Mouse (Mus musculus) embryonic facial prominence, embryonic 10.5 days (tissue): ENCODE results near the gene Atp6v1e2. TPM values are rescaled to one million over a fixed set of nuclear protein-coding genes. Genes with fewer than 3 reads are reported as not detected.

ENCODE experiments used
- DNase-seq: peaks from one replicate; pipeline ENCODE4 v3.0.0-alpha.2; 2017; ENCODE audit warnings: low spot score
- H3K27ac ChIP-seq: fragments of 300-500 bp; sonication (generic); replicated peaks from 2 replicates; pipeline ENCODE4 v1.5.1; 2016; ENCODE audit warnings: mild to moderate bottlenecking
- H3K27me3 ChIP-seq: fragments of 300-500 bp; sonication (generic); replicated peaks from 2 replicates; pipeline ENCODE4 v1.6.1; 2016; ENCODE audit warnings: low read depth, mild to moderate bottlenecking; ENCODE audit not compliant: poor library complexity, severe bottlenecking
- H3K36me3 ChIP-seq: fragments of 300-500 bp; sonication (generic); replicated peaks from 2 replicates; pipeline ENCODE4 v1.6.1; 2016; ENCODE audit warnings: mild to moderate bottlenecking, moderate library complexity
- H3K4me1 ChIP-seq: fragments of 300-500 bp; sonication (generic); 2 replicates; pipeline ENCODE4 v1.6.1; 2016
- H3K4me3 ChIP-seq: fragments of 300-500 bp; sonication (generic); 2 replicates; pipeline ENCODE4 v1.5.1; 2016; ENCODE audit warnings: mild to moderate bottlenecking, moderate library complexity
- H3K9me3 ChIP-seq: fragments of 300-500 bp; sonication (generic); 2 replicates; pipeline ENCODE4 v1.6.1; 2016; ENCODE audit warnings: mild to moderate bottlenecking
- WGBS: fragments of 180-500 bp; shearing (Covaris S2); methylation state at CpG from one replicate; pipeline ENCODE4 v1.1.7; 2016; 5-methylcytosine and 5-hydroxymethylcytosine counted together
- polyA plus RNA-seq: library from polyadenylated mRNA; unstranded; fragments of >200 nt; fragmentation: Nextera tagmentation; extraction: Ambion mirVana; gene quantifications from 2 replicates; pipeline ENCODE4 v1.2.1, GENCODE M21; 2016

Gene Atp6v1e2
- polyA plus RNA-seq, 1 experiment from 2014 or later: not detected

DNA sequence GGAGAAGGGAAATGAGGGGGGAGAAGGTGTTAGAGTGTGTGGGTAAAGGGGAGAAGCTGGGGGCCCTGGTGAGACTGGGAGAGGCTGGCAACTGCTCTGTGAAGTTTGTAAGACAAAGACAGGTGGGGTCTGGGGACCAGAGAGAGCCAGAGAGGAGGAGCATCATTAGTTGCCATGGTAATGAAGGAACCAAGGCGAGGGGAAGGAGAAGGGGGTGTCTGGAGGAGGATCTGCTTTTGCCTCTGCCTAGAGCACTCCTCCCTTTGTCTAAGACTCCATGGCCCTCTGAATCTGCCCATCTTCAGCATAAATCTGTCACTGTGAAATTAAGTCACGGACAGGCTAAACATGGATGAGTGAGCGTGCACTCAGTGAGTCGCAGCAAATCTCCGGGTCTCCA lies 14.8 kb downstream of the Atp6v1e2 start:
- no peak for DNase-seq
- Histone ChIP-seq H3K9me3 (no peaks in the 10 kb centered on the region), H3K27ac (no peak overlapping the region), H3K27me3 (peaks cover 44% of the 10 kb centered on the region), H3K36me3 (no peaks in the 10 kb centered on the region), H3K4me1 (peaks cover 28% of the 10 kb centered on the region), H3K4me3 (no peak overlapping the region)
- 47% methylated on average over 5 of the region's 5 CpGs for WGBS

DNA sequence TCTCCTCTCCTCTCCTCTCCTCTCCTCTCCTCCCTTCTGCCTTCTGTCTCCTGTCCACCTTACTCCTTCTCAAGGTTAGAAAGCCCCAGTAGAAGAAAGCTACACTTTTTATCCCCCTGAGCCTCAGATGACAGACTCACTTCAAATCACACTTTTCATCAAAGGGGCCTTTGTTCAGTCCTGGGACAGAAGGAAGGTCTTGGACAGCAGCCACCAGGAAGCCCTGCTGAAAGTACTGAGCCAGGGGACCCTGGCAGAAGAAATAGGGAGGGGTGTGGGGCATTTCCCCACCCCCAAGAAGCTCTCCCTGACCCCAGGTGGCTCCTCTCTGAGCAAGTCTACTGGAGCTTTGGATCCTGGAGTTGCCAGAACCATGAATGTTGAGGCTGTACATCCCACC lies 17.7 kb downstream of the Atp6v1e2 start:
- no peak for DNase-seq
- peaks cover 23% of the 10 kb centered on the region for H3K4me1 ChIP-seq
- H3K9me3 ChIP-seq: peaks cover 9% of the 10 kb centered on the region
- peaks cover 25% of the 10 kb centered on the region for H3K27me3 ChIP-seq
- H3K27ac ChIP-seq: no peak overlapping the region
- H3K4me3 ChIP-seq: no peak overlapping the region
- no peaks in the 10 kb centered on the region for H3K36me3 ChIP-seq

DNA sequence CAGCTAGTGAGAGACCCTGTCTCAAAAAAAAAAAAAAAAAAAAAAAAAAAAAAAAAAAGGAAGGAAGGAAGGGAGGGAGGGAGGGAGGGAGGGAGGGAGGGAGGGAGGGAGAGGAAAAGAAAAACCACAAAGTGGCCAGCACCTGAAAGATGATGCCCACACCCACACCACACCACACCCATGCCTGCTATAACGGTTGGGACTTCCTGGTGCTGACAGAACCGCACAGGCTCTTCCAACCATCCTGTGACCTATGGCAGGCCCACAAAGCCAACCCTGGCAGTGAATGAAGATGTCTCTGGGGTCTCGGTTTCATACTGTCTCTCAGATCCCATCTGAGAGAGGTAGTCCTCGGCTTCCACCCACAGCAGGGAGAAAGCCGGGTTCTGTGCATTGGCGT lies 18.3 kb downstream of the Atp6v1e2 start:
- WGBS: 87% methylated on average over 6 of the region's 6 CpGs
- Histone ChIP-seq H3K27me3 (peaks cover 21% of the 10 kb centered on the region; the same call in 1 of the 2 replicates), H3K4me1 (peaks cover 25% of the 10 kb centered on the region), H3K27ac (no peak overlapping the region), H3K9me3 (peaks cover 9% of the 10 kb centered on the region), H3K36me3 (no peaks in the 10 kb centered on the region), H3K4me3 (no peak overlapping the region)
- DNase-seq: no peak

DNA sequence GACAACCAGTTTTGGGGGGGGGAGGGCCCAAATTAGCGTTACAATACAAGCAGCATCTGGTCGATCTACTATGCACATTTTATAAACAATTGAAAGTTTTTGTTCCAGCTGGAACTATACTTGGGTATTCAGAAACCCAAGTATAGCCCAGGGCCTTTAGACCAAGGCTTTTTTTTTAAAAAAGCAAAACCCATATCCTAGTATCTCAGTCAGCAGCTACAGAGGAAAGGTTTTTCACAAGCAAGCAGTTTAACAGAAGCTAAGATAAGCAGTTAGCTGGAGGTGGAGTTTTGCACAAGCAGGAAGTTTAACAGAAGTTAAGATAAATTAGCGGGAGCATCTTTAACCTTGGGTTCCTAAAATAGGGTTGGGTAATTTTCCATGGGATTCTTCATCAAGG lies 20.9 kb downstream of the Atp6v1e2 start:
- no peak overlapping the region for H3K4me3 ChIP-seq
- H3K4me1 ChIP-seq: peaks cover 20% of the 10 kb centered on the region
- no peak overlapping the region for H3K27ac ChIP-seq
- 92% methylated on average over 3 of the region's 3 CpGs for WGBS
- no peaks in the 10 kb centered on the region for H3K36me3 ChIP-seq
- no peaks in the 10 kb centered on the region for H3K27me3 ChIP-seq
- DNase-seq: no peak
- H3K9me3 ChIP-seq: peaks cover 9% of the 10 kb centered on the region

DNA sequence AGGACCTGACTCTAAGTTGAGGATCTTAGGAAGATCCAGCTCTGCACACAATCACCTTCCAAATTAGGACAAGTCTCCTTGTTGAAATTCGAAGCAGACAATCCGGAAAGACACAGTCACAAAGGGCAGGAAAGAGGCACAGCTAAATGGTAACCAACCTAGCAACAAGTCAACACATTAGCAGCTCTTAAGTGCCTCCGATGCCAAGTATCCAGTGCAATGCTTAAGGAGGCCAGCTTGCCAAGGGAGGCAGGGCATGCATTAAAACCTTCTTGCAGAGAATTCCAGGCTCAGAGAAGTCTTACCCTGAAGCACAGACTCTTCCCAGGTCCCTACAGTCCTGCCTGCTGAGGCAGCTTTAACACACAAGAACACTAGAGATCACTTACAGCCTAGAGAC lies 23.0 kb downstream of the Atp6v1e2 start:
- H3K4me1 ChIP-seq: peaks cover 14% of the 10 kb centered on the region
- WGBS: 80% methylated on average over 3 of the region's 3 CpGs
- no peaks in the 10 kb centered on the region for H3K36me3 ChIP-seq
- H3K27me3 ChIP-seq: no peaks in the 10 kb centered on the region
- no peak overlapping the region for H3K27ac ChIP-seq
- H3K9me3 ChIP-seq: peaks cover 9% of the 10 kb centered on the region
- no peak overlapping the region for H3K4me3 ChIP-seq
- no peak for DNase-seq

DNA sequence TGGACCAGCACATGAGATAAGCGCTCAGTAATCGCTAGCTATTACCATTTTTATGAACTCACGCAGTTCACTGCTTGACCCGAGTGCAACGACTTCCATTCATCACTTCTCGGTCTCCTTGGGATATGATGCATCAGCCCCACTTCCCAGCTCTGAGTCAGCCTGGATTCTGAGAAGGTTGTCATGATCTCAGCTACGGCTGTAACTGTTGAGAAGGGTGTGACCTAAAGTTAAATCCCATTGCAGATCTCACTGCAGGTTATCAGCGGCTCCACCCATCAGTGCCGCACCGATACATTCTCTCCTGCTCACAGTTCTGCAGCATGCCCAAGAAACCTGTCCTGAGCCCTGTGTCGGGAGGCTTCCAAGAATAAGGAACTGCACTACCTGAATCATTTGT lies 28.0 kb downstream of the Atp6v1e2 start:
- H3K27me3 ChIP-seq: no peaks in the 10 kb centered on the region
- H3K4me1 ChIP-seq: peaks cover 7% of the 10 kb centered on the region; the same call in 1 of the 2 replicates
- no peak overlapping the region for H3K4me3 ChIP-seq
- H3K9me3 ChIP-seq: no peaks in the 10 kb centered on the region
- H3K36me3 ChIP-seq: no peaks in the 10 kb centered on the region
- DNase-seq: no peak
- H3K27ac ChIP-seq: no peak overlapping the region
- WGBS: 90% methylated on average over 11 of the region's 11 CpGs

DNA sequence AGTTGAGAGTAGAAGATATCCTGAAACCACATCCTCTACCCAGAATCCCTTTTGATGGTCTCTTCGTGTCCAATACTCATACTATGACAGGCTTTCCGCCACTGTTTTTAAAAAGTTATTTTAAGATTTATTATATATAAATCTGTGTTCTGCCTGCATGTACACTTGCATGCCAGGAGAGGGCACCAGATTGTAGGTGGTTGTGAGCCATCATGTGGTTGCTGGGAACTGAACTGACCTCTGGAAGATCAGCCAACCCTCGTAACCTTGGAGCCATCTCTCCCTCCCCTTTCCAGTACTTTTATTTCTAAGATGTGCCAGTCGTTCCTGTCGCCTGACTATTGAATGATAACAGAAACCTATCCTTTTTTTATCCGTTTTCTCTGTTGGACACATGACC lies 28.9 kb downstream of the Atp6v1e2 start:
- Histone ChIP-seq H3K27ac (no peak overlapping the region), H3K4me1 (peaks cover 7% of the 10 kb centered on the region; the same call in 1 of the 2 replicates), H3K36me3 (no peaks in the 10 kb centered on the region), H3K27me3 (no peaks in the 10 kb centered on the region), H3K9me3 (no peaks in the 10 kb centered on the region), H3K4me3 (no peak overlapping the region)
- WGBS: 75% methylated on average over 6 of the region's 6 CpGs
- DNase-seq: no peak

DNA sequence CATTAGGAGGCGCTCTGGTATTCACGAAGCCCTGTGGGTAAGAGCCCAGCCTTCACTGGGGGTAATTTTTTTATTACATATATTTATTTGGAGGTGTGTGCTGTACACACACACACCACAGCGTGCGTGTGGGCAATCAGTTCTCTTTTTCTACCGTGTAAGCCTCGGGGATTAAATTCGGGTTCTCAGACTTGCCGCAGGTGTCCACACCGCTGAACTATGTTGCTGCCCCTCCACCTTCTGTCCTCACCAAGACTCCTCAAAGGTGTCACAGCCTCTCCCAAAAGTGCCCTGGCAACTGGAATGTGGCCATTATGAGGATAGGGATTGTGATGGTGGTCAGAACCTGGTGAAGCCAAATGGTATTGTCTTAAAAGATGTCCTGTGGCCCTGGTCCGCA lies 30.6 kb downstream of the Atp6v1e2 start, which contains the start of gene Tmem247:
Tmem247 (plus strand) TSS at position 301 of the 400 bp plus-strand sequence.
- DNase-seq: no peak
- Histone ChIP-seq H3K27ac (no peak within 1 kb of the TSS), H3K9me3 (no peaks in the 10 kb centered on the region), H3K27me3 (no peaks in the 10 kb centered on the region), H3K4me3 (no peak within 1 kb of the TSS), H3K36me3 (no peaks in the 10 kb centered on the region), H3K4me1 (no peaks in the 10 kb centered on the region)
- WGBS: 89% methylated on average over 10 of the region's 10 CpGs

DNA sequence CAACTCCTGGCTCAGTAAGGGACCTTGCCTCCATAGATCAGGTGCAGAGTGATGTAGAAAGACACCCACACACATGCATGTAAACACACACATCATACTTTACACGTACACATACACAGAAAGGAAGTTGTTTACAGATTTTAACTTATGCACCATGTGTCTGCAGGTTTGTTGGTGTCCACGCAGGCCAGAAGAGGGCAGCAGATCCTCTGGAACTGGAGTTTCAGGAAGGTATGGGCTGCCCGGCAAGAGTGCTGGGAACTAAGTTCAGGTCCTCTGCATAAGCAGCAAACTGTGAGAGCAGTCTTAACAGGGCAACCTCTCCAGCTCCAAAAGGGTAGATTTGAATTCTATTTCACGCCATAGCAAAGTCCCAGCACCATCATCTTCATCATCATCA lies 32.2 kb downstream of the Atp6v1e2 start:
- H3K27ac ChIP-seq: no peak overlapping the region
- 76% methylated on average over 4 of the region's 4 CpGs for WGBS

DNA sequence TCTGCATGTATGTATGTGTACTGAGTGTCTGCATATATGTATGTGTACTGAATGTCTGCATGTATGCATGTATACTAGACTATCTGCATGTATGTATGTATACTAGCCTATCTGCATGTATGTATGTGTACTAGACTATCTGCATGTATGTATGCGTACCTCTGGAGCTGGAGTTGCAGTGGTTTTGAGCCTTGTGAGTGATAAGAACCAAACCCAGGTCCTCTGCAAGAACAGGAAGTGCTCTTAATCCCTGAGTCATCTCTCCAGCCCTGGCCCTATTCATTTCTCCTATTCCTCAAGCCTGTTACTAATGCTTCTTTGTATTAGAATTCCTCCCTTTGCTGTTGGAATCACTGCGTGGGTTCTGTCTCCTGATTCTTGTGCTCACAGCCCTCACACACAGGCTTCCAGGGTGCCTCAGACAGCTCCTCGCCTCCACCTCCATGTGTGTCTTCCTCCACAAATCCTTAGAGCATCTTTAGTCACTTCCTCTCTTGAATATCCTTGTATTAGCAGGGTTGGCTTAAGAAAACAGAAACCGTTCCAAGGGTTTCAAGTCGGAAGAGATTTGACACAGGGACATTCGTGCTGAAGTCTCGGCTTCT lies 34.6 kb downstream of the Atp6v1e2 start:
- H3K27me3 ChIP-seq: no peaks in the 10 kb centered on the region
- peaks cover 18% of the 10 kb centered on the region for H3K4me1 ChIP-seq
- no peaks in the 10 kb centered on the region for H3K36me3 ChIP-seq
- peak; percentile 3 for DNase-seq
- no peak overlapping the region for H3K27ac ChIP-seq
- H3K4me3 ChIP-seq: no peak overlapping the region
- WGBS: 84% methylated on average over 7 of the region's 7 CpGs
- H3K9me3 ChIP-seq: no peaks in the 10 kb centered on the region

More for the DNA sequence above, 32.2 kb downstream of the Atp6v1e2 start:
- no peaks in the 10 kb centered on the region for H3K27me3 ChIP-seq
- H3K4me3 ChIP-seq: no peak overlapping the region
- peaks cover 10% of the 10 kb centered on the region; the same call in 1 of the 2 replicates for H3K4me1 ChIP-seq
- no peak for DNase-seq
- H3K9me3 ChIP-seq: no peaks in the 10 kb centered on the region
- no peaks in the 10 kb centered on the region for H3K36me3 ChIP-seq

DNA sequence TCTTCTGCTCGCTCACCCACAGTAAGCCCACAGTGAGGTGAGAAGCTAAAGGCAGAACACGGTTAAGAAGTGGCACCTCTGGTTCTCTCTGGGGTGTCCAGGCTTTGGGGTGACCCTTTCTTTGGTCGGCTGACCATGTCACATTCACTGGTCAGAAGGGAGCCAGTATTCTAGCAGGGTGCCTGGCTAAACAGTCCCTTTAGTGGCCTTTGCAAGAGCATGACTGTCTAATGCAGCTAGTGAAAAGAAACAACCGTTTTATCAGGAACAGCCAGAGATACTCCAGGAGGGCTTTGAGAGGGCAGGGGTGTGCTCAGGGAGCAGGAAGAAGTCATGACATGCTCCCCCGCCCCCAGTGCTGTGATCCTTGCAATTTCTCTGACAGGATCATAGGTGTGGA lies 36.4 kb downstream of the Atp6v1e2 start:
- peaks cover 13% of the 10 kb centered on the region for H3K27me3 ChIP-seq
- peak; percentile 7 for DNase-seq
- no peaks in the 10 kb centered on the region for H3K36me3 ChIP-seq
- H3K27ac ChIP-seq: no peak overlapping the region
- H3K9me3 ChIP-seq: no peaks in the 10 kb centered on the region
- peaks cover 21% of the 10 kb centered on the region for H3K4me1 ChIP-seq
- H3K4me3 ChIP-seq: no peak overlapping the region
- 71% methylated on average over 5 of the region's 5 CpGs for WGBS

DNA sequence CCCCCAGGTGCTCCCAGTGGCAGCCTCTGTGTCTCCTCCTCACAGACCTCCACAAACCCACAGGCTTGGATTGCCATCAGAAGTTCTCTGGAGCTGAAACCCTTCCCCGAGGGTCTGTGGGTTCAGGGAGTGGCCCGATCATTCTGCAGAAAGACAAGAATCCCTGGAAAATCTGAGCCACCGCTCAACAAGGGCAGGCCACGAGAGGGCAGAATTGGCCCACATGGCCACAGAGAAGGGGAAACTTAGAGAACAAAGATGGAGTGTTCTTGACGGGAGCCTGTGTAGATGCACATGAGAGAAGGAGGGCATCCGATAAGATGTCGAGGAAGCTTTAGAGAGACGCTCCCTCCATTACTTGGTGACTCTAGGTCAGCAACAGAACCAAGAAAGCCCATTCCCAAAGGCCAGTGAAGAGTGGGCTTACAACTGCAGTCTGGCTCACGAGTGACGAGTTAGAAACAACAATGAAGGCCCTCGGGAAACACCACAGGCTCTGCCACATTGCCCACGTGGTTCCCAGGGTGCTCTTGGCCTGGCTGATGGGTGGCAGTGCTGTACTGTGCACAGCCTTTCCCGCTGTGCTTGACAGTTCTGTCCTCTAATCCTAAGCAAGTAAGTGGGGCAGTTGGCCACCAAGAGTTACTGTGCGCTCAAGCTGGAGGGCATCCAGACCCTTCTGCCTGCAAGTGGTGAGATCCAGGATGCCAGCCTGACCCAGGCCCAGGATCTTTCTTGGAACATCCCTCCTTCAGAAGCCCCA lies 37.8 kb downstream of the Atp6v1e2 start:
- Histone ChIP-seq H3K27ac (0 out of 2 replicates have a peak overlapping the region, but pooled peaks have one; percentile 12), H3K9me3 (no peaks in the 10 kb centered on the region), H3K4me1 (peaks cover 32% of the 10 kb centered on the region), H3K36me3 (no peaks in the 10 kb centered on the region), H3K27me3 (peaks cover 15% of the 10 kb centered on the region), H3K4me3 (no peak overlapping the region)
- 71% methylated on average over 14 of the region's 14 CpGs for WGBS
- peak; percentile 57 for DNase-seq

DNA sequence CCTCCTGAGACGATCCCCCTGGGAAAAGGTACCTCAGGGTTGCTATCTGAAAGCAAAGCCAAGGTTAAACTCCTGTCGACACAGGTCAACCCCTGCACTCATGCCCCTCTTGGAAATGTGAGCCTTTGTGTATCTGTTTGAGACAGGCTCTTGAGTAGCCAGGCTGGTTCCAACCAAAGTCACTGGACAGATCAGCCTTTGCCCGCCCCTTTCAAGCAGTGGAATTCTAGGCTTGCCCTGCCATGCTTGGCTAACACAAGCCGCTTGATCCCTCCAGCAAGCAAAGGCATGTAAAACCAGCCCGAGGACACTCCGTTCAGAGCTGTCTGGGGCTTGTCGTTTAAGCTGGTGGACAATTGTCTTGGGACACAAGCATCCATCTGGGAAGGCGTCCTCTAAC lies 39.4 kb downstream of the Atp6v1e2 start:
- Histone ChIP-seq H3K27ac (no peak overlapping the region), H3K4me1 (peaks cover 43% of the 10 kb centered on the region), H3K36me3 (no peaks in the 10 kb centered on the region), H3K4me3 (no peak overlapping the region), H3K9me3 (no peaks in the 10 kb centered on the region), H3K27me3 (peaks cover 25% of the 10 kb centered on the region)
- peak; percentile 33 for DNase-seq
- 62% methylated on average over 8 of the region's 8 CpGs for WGBS
